Mouse (Mus musculus): ENCODE measurements around the gene Dcaf17. TPM values are rescaled to one million over a fixed set of nuclear protein-coding genes. Genes with fewer than 3 reads are reported as not detected.

Dcaf17 gene
- 42.2 and 47.7 TPM in 2 replicates for polyA plus RNA-seq (2016; fragmentation: Nextera tagmentation; extraction: Ambion mirVana)

DNA sequence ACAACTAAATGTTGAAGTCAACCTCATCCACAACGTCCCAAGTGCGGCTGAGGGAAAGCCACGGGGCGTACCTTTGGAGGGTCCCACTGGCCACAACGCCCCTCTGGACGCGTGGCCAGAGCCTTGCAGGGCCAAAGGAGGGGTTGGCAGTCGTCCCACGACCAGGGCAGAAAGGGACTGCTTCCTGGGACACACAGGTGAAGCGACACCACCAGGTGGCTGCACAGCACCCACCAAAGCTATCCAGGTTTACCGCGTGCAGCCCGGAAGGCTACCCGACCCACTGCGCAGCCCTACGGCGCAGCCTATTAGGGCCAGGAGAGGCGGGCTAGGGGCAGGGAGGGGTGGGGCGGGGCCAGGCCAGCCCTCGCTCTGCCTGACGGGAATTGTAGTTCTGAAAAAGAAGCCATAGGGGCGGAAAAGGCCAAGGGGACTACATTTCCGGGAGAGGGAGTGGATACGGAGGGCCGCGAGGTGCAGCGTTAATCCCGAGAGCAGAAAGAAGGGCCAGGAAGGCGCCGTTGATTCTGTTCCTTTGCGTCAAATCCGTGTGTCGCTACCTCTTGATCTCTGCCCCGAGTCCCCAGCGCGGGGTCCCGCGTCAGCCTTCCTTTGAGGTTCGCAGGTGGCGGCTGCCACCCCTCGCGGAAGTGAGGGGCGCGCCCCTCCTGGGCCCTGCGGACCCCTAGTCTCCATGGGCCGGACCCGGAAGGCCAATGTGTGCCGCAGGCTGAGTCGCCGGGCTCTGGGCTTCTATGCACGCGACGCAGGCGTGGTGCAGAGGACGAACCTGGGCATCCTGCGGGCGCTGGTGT is at the start of gene Dcaf17, which contains the start of gene Mettl8:
Dcaf17 (plus strand) TSS at position 29 of the 815 bp plus-strand sequence.
Mettl8 (minus strand) TSS at position 284 of the 815 bp plus-strand sequence.
- under 1% methylated on average over 56 of the region's 57 CpGs for WGBS

GRCm38 (mm10) chr2:71011816-71012215 is 43.3 kb upstream of the Dcaf17 start:
- no peak overlapping the region for H3K9ac ChIP-seq (replicated peaks)
- no peaks in the 10 kb centered on the region for H3K4me1 ChIP-seq
- no peak overlapping the region for H3K4me2 ChIP-seq (replicated peaks)
- no peak for ATAC-seq (ENCODE audit: low FRiP score, low read depth)
- no peak overlapping the region for H3K27ac ChIP-seq (replicated peaks)
- WGBS, result 85% methylated on average over 1 of the region's 1 CpGs
- H3K27me3 ChIP-seq, result no peaks in the 10 kb centered on the region
- no peak overlapping the region for H3K4me3 ChIP-seq
- no peaks in the 10 kb centered on the region for H3K36me3 ChIP-seq
- H3K9me3 ChIP-seq, result no peaks in the 10 kb centered on the region

More for the DNA sequence above, at the start of gene Dcaf17, which contains the start of gene Mettl8:
- peak; percentile 99 for ATAC-seq (ENCODE audit: low FRiP score, low read depth)
- Histone ChIP-seq H3K9ac (replicated peaks) (peak within 1 kb of the TSS; percentile 78), H3K27me3 (no peaks in the 10 kb centered on the region), H3K9me3 (no peaks in the 10 kb centered on the region), H3K4me3 (peak within 1 kb of the TSS; percentile 79), H3K4me2 (replicated peaks) (peak within 1 kb of the TSS; percentile 66), H3K36me3 (peaks cover 17% of the 10 kb centered on the region; the same call in 1 of the 2 replicates), H3K27ac (replicated peaks) (peak within 1 kb of the TSS; percentile 95), H3K4me1 (peaks cover 15% of the 10 kb centered on the region)

DNA sequence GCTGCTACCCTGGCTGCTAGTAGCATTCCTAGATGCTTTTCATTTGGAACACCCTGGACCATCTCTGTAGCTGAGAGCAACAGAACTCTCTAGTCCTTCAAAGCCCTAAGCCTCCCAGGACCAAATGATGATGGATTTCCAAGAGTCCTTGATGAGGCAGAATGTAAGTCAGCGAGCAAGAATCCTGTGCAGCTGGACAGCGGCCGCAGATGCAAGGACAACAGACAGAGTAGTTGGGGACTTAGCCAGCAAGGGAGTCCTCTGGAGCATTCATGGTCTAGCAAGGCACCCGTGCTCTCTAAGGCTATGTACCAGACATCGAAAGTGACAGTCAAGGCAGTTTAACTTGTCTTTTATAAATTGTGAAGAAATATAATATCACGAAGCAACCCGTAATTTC is 41.6 kb upstream of the Dcaf17 start:
- H3K4me3 ChIP-seq, result no peak overlapping the region
- H3K9ac ChIP-seq (replicated peaks), result no peak overlapping the region
- H3K4me1 ChIP-seq, result no peaks in the 10 kb centered on the region
- H3K36me3 ChIP-seq, result no peaks in the 10 kb centered on the region
- 96% methylated on average over 7 of the region's 7 CpGs for WGBS
- H3K4me2 ChIP-seq (replicated peaks), result no peak overlapping the region
- H3K27ac ChIP-seq (replicated peaks), result no peak overlapping the region
- no peaks in the 10 kb centered on the region for H3K27me3 ChIP-seq
- H3K9me3 ChIP-seq, result no peaks in the 10 kb centered on the region
- no peak for ATAC-seq (ENCODE audit: low FRiP score, low read depth)

DNA sequence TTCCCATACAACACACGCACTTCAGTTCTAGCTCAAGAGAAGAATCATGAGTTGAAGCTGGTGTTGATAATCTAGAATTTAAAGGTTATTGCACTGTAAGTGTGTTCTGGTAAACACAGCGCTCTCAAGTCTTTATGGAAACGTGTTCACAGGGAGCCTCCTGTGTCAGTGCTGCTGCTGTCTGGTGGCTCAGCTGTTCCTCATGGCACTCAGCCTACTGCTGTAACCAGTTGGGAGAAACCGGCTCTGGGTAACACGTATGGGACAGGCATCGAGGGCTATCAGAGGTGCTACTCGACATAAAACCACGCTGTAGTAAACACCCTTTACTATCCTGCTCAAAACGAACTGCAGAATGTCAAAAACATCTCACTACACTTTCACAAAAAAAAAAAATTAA is 35.9 kb upstream of the Dcaf17 start:
- H3K9ac ChIP-seq (replicated peaks), result no peak overlapping the region
- H3K27me3 ChIP-seq, result no peaks in the 10 kb centered on the region
- H3K4me1 ChIP-seq, result peaks cover 10% of the 10 kb centered on the region
- H3K36me3 ChIP-seq, result no peaks in the 10 kb centered on the region
- H3K4me3 ChIP-seq, result no peak overlapping the region
- no peaks in the 10 kb centered on the region for H3K9me3 ChIP-seq
- WGBS, result 57% methylated on average over 9 of the region's 9 CpGs
- H3K4me2 ChIP-seq (replicated peaks), result no peak overlapping the region
- no peak overlapping the region for H3K27ac ChIP-seq (replicated peaks)
- no peak for ATAC-seq (ENCODE audit: low FRiP score, low read depth)

DNA sequence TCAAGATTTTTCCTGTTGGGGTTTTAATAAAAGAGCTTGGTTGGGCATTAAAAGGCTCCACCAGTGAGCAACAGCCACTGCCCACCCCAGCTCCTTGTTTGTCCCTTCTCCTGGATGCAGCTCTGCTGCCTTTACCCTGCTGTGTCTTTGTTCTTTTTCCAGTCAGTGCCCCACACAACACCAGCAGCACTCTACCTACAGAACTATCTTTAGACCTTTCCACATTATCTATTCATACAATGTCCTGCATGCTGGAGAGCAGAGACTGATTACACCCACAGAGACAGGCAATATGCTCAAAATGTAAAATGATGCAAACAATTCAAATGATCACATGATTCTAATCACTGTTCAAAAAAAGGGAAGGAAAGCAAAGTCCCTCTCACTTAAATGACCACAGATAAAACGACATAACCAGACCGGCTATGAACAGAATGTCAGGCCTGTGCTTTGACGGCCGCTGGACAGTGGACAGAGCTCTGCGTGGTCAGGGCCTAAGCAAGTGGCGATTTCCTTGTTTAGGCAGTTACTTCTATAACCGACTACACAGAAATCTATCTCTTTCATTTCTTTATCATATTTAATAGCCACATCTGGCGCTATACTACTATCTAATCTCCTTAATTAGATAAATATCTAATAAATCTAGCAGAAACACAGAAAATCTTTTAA is 35.3 kb upstream of the Dcaf17 start:
- no peaks in the 10 kb centered on the region for H3K36me3 ChIP-seq
- no peaks in the 10 kb centered on the region for H3K9me3 ChIP-seq
- no peak overlapping the region for H3K4me3 ChIP-seq
- WGBS, result 58% methylated on average over 8 of the region's 8 CpGs
- ATAC-seq (ENCODE audit: low FRiP score, low read depth), result no peak
- peak overlapping the region; percentile 30; the same call in 1 of the 2 replicates for H3K27ac ChIP-seq (replicated peaks)
- no peaks in the 10 kb centered on the region for H3K27me3 ChIP-seq
- H3K4me2 ChIP-seq (replicated peaks), result no peak overlapping the region
- no peak overlapping the region for H3K9ac ChIP-seq (replicated peaks)
- H3K4me1 ChIP-seq, result peaks cover 10% of the 10 kb centered on the region

- no peaks in the 10 kb centered on the region for H3K27me3 ChIP-seq
- no peak overlapping the region for H3K4me2 ChIP-seq (replicated peaks)
- H3K36me3 ChIP-seq, result no peaks in the 10 kb centered on the region
- no peaks in the 10 kb centered on the region for H3K9me3 ChIP-seq
- H3K4me3 ChIP-seq, result no peak overlapping the region
- no peak overlapping the region for H3K27ac ChIP-seq (replicated peaks)
- H3K4me1 ChIP-seq, result peaks cover 10% of the 10 kb centered on the region
- 90% methylated on average over 8 of the region's 8 CpGs for WGBS
- no peak for ATAC-seq (ENCODE audit: low FRiP score, low read depth)
- no peak overlapping the region for H3K9ac ChIP-seq (replicated peaks)
Measured at GRCm38 (mm10) chr2:71020674-71021073, 34.5 kb upstream of the Dcaf17 start.

DNA sequence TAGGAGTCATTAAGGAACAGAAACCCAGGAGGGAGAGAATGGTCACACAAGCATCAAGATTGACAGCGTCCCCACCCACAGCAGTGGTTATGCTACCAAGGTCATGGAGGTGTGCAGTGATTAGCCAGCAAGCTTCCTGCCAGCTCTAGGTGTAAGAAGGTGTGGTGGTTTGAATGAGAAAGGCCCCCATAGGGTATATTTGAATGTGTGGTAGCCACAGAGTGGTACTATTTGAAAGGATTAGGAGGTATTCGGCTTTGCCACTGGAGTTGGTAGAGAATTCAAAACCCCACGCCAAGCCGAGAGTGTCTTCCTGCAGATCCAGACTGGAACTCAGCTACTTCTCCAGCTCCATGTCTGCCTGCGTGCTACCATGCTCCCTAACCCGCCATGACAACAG is 32.1 kb upstream of the Dcaf17 start:
- no peaks in the 10 kb centered on the region for H3K36me3 ChIP-seq
- H3K9ac ChIP-seq (replicated peaks), result no peak overlapping the region
- no peak overlapping the region for H3K4me3 ChIP-seq
- peaks cover 12% of the 10 kb centered on the region for H3K4me1 ChIP-seq
- no peaks in the 10 kb centered on the region for H3K9me3 ChIP-seq
- no peak for ATAC-seq (ENCODE audit: low FRiP score, low read depth)
- H3K4me2 ChIP-seq (replicated peaks), result no peak overlapping the region
- no peak overlapping the region for H3K27ac ChIP-seq (replicated peaks)
- H3K27me3 ChIP-seq, result no peaks in the 10 kb centered on the region
- WGBS, result 90% methylated on average over 6 of the region's 6 CpGs

DNA sequence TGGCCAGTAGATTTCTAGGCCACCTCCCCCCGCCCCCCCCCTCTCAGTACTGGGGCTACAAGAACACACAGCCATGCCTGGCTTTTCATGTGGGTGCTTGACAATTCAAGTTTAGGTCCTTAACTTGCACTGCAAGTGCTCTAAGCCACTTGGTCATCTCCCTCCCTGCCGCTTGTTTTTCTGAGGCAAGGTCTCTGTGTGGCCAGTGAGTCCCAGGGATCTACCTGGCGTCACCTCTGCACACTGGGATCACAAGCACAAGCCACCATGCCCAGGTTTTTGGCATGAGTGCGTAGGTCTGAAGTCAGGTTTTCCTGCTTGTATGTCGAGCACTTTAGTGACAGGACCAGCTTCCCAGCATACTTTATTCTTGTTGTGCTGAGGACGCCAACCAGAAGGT is 31.1 kb upstream of the Dcaf17 start:
- no peaks in the 10 kb centered on the region for H3K9me3 ChIP-seq
- no peak overlapping the region for H3K9ac ChIP-seq (replicated peaks)
- H3K4me1 ChIP-seq, result peaks cover 12% of the 10 kb centered on the region
- ATAC-seq (ENCODE audit: low FRiP score, low read depth), result no peak
- no peak overlapping the region for H3K27ac ChIP-seq (replicated peaks)
- no peaks in the 10 kb centered on the region for H3K27me3 ChIP-seq
- no peak overlapping the region for H3K4me2 ChIP-seq (replicated peaks)
- H3K36me3 ChIP-seq, result no peaks in the 10 kb centered on the region
- 92% methylated on average over 6 of the region's 6 CpGs for WGBS
- no peak overlapping the region for H3K4me3 ChIP-seq

DNA sequence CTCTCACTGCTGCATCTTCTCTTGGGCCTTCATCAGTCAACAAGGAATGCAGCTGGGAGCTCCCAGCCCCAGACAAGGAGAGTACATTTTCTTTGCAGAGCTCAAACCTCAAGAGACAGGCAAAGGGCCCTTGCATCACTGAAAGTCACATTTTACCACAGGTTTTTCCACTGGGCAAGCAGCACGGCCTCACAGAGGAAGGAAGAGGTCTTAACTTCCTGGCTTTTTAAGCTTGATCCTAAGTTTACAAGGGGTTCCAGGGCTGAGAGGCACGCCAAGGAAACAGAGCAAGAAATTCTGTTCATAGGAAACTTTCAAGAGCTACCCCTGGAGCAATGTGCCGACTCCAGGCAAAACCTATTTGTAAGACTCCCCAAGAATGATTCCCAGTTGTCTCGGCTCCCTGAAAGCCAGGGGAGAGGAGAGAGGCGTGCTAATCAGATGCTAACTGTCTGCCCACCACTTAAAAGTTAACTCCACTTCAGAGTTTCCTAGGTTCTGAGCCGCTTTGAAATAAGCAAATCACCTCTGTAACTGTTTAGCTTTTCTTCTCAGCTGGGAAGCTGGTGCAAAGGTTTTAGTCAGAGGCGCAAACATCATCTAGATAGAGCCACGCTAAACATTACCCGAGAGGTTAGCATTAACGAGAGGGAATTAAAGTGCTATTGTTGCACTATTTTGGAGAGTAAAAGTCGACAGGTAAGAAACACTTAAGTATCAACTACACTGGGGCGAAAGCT is 29.4 kb upstream of the Dcaf17 start:
- WGBS, result 65% methylated on average over 12 of the region's 12 CpGs
- Histone ChIP-seq H3K27me3 (no peaks in the 10 kb centered on the region), H3K4me3 (no peak overlapping the region), H3K9ac (replicated peaks) (no peak overlapping the region), H3K4me2 (replicated peaks) (no peak overlapping the region), H3K4me1 (0 out of 2 replicates have a peak, but pooled peaks cover 3% of the 10 kb centered on the region), H3K36me3 (no peaks in the 10 kb centered on the region), H3K9me3 (no peaks in the 10 kb centered on the region), H3K27ac (replicated peaks) (no peak overlapping the region)
- no peak for ATAC-seq (ENCODE audit: low FRiP score, low read depth)

GRCm38 (mm10) chr2:71026787-71027186 is 28.3 kb upstream of the Dcaf17 start:
- Histone ChIP-seq H3K4me3 (no peak overlapping the region), H3K27ac (replicated peaks) (no peak overlapping the region), H3K9me3 (no peaks in the 10 kb centered on the region), H3K4me2 (replicated peaks) (no peak overlapping the region), H3K36me3 (no peaks in the 10 kb centered on the region), H3K9ac (replicated peaks) (no peak overlapping the region), H3K4me1 (0 out of 2 replicates have a peak, but pooled peaks cover 8% of the 10 kb centered on the region), H3K27me3 (no peaks in the 10 kb centered on the region)
- ATAC-seq (ENCODE audit: low FRiP score, low read depth), result 0 out of 2 replicates have a peak, but pooled peaks have one; percentile 27
- WGBS, result 41% methylated on average over 5 of the region's 5 CpGs

GRCm38 (mm10) chr2:71027631-71028030 is 27.5 kb upstream of the Dcaf17 start:
- H3K9ac ChIP-seq (replicated peaks), result no peak overlapping the region
- H3K27ac ChIP-seq (replicated peaks), result no peak overlapping the region
- no peaks in the 10 kb centered on the region for H3K27me3 ChIP-seq
- H3K4me2 ChIP-seq (replicated peaks), result no peak overlapping the region
- H3K36me3 ChIP-seq, result no peaks in the 10 kb centered on the region
- ATAC-seq (ENCODE audit: low FRiP score, low read depth), result no peak
- H3K4me1 ChIP-seq, result peaks cover 16% of the 10 kb centered on the region; the same call in 1 of the 2 replicates
- WGBS, result 98% methylated on average over 9 of the region's 9 CpGs
- no peak overlapping the region for H3K4me3 ChIP-seq
- no peaks in the 10 kb centered on the region for H3K9me3 ChIP-seq
